ENCODE assay signal across 9 mouse cellular contexts in genomic region chr1:62794896-62795255, GRCm38 (mm10).
A peak's percentile ranks its signal among the peaks of the same experiment; 100 is the strongest.
DNase-seq lines count a peak whose midpoint lies in the region; ATAC-seq lines count a peak whose summit lies in the region.
"Had no signal": no experiment of that assay in that cellular context is flagged by ENCODE, and none has a peak within 500 bp of the region (broad histone marks: within the 10 kb centered on the region; RNA-seq: fewer than 3 reads in every experiment).

No protein-coding gene starts in this region.

- no peaks in the 10 kb centered on the region for H3K9me3 ChIP-seq in kidney, embryonic 14.5 days (ENCODE audit: control insufficient read depth, low read length)
- H3K9me3 ChIP-seq in embryonic facial prominence, embryonic 10.5 days: no peaks in the 10 kb centered on the region
- no peaks in the 10 kb centered on the region for H3K9me3 ChIP-seq in hindbrain, embryonic 10.5 days
- H3K9me3 ChIP-seq in midbrain, embryonic 13.5 days: no peaks in the 10 kb centered on the region
- H3K9me3 ChIP-seq: megakaryocyte, embryonic 14.5 days had no signal

- H3K9ac ChIP-seq in kidney, embryonic 14.5 days (ENCODE audit: low read depth, low read length): no peak overlapping the region
- no peak overlapping the region for H3K9ac ChIP-seq in midbrain, embryonic 13.5 days (replicated peaks)

- no peak for DNase-seq in kidney, postnatal 25 days
- DNase-seq in embryonic facial prominence, embryonic 10.5 days (ENCODE audit: low spot score): no peak
- DNase-seq in hindbrain, embryonic 10.5 days (ENCODE audit: low spot score): no peak
- DNase-seq in retina, embryonic 14.5 days (ENCODE audit: low spot score): no peak
- no peak for DNase-seq in ovary, postnatal 10 days (ENCODE audit: low spot score)

- H3K27ac ChIP-seq in kidney, embryonic 14.5 days (ENCODE audit: low read depth, low read length): no peak overlapping the region
- H3K27ac ChIP-seq in embryonic facial prominence, embryonic 10.5 days (replicated peaks): peak overlapping the region; percentile 24
- peak overlapping the region; percentile 73; the same call in 1 of the 2 replicates for H3K27ac ChIP-seq in hindbrain, embryonic 10.5 days
- H3K27ac ChIP-seq in midbrain, embryonic 13.5 days: peak overlapping the region; percentile 70; the same call in 1 of the 2 replicates

- no peak for ATAC-seq in kidney, embryonic 14.5 days (ENCODE audit: low FRiP score, low TSS enrichment)
- ATAC-seq in midbrain, embryonic 13.5 days: peak; percentile 12; the same call in 1 of the 2 replicates
- ATAC-seq in granulocyte monocyte progenitor cell, adult 5-6 weeks (replicated peaks; ENCODE audit: poor library complexity, severe bottlenecking): no peak

- no peaks in the 10 kb centered on the region for H3K27me3 ChIP-seq in kidney, embryonic 14.5 days (ENCODE audit: control insufficient read depth, insufficient read depth, low read length)
- H3K27me3 ChIP-seq in embryonic facial prominence, embryonic 10.5 days (replicated peaks; ENCODE audit: low read depth, poor library complexity, severe bottlenecking): 0 out of 2 replicates have a peak, but pooled peaks cover 9% of the 10 kb centered on the region
- peaks cover 5% of the 10 kb centered on the region; the same call in 1 of the 2 replicates for H3K27me3 ChIP-seq in hindbrain, embryonic 10.5 days (ENCODE audit: insufficient read depth, poor library complexity, severe bottlenecking)
- peaks cover 25% of the 10 kb centered on the region for H3K27me3 ChIP-seq in midbrain, embryonic 13.5 days

- peaks cover 8% of the 10 kb centered on the region; the same call in 1 of the 2 replicates for H3K4me1 ChIP-seq in kidney, embryonic 14.5 days (ENCODE audit: control insufficient read depth, insufficient read depth, low read length)
- peaks cover 28% of the 10 kb centered on the region for H3K4me1 ChIP-seq in embryonic facial prominence, embryonic 10.5 days
- H3K4me1 ChIP-seq in hindbrain, embryonic 10.5 days (replicated peaks): peaks cover 29% of the 10 kb centered on the region
- peaks cover 25% of the 10 kb centered on the region for H3K4me1 ChIP-seq in midbrain, embryonic 13.5 days (replicated peaks)
- H3K4me1 ChIP-seq: megakaryocyte, embryonic 14.5 days had no signal

- H3K36me3 ChIP-seq in kidney, embryonic 14.5 days (ENCODE audit: control insufficient read depth, insufficient read depth, low read length): no peaks in the 10 kb centered on the region
- H3K36me3 ChIP-seq in embryonic facial prominence, embryonic 10.5 days (replicated peaks): peaks cover 1% of the 10 kb centered on the region; the same call in 1 of the 2 replicates
- no peaks in the 10 kb centered on the region for H3K36me3 ChIP-seq in hindbrain, embryonic 10.5 days
- no peaks in the 10 kb centered on the region for H3K36me3 ChIP-seq in midbrain, embryonic 13.5 days

- H3K4me2 ChIP-seq in kidney, embryonic 14.5 days (replicated peaks; ENCODE audit: low read depth, low read length): peak overlapping the region; percentile 34
- H3K4me2 ChIP-seq in midbrain, embryonic 13.5 days (replicated peaks): peak overlapping the region; percentile 36

- 52% methylated on average over 2 of the region's 2 CpGs for WGBS in kidney, embryonic 14.5 days
- WGBS in embryonic facial prominence, embryonic 10.5 days: 55% methylated on average over 2 of the region's 2 CpGs
- 53% methylated on average over 2 of the region's 2 CpGs for WGBS in hindbrain, embryonic 10.5 days
- 26% methylated on average over 2 of the region's 2 CpGs for WGBS in midbrain, embryonic 13.5 days

- H3K4me3 ChIP-seq in kidney, embryonic 14.5 days (ENCODE audit: low read length): no peak overlapping the region
- H3K4me3 ChIP-seq in embryonic facial prominence, embryonic 10.5 days: peak overlapping the region; percentile 32; the same call in 1 of the 2 replicates
- H3K4me3 ChIP-seq in hindbrain, embryonic 10.5 days: peak overlapping the region; percentile 27; the same call in 1 of the 2 replicates
- H3K4me3 ChIP-seq in midbrain, embryonic 13.5 days (replicated peaks): no peak overlapping the region

Comparison
In these comparisons a context has a peak if more than half of its experiments do, and no peak if none do; other contexts are left out.
1. H3K4me3 ChIP-seq: peak in embryonic facial prominence, embryonic 10.5 days (single experiment) and hindbrain, embryonic 10.5 days (single experiment); none in kidney, embryonic 14.5 days (single experiment) and midbrain, embryonic 13.5 days (single experiment).